In genomic region chr12:77450816-77451215, GRCm38 (mm10) we compare ENCODE assay signal across 21 mouse cellular contexts.
A peak's percentile ranks its signal among the peaks of the same experiment; 100 is the strongest.
DNase-seq lines count a peak whose midpoint lies in the region.
"Had no signal": no experiment of that assay in that cellular context is flagged by ENCODE, and none has a peak within 500 bp of the region (broad histone marks: within the 10 kb centered on the region; RNA-seq: fewer than 3 reads in every experiment).

No protein-coding gene starts in this region.

- no peaks in the 10 kb centered on the region for H3K27me3 ChIP-seq in limb, embryonic 10.5 days (ENCODE audit: low read depth, poor library complexity, severe bottlenecking)
- H3K27me3 ChIP-seq: embryonic facial prominence, embryonic 12.5 days; embryonic facial prominence, embryonic 15.5 days; hindbrain, embryonic 12.5 days; hindbrain, embryonic 15.5 days had no signal

- H3K4me1 ChIP-seq in limb, embryonic 10.5 days: no peaks in the 10 kb centered on the region
- H3K4me1 ChIP-seq: embryonic facial prominence, embryonic 12.5 days; embryonic facial prominence, embryonic 15.5 days; hindbrain, embryonic 12.5 days; hindbrain, embryonic 15.5 days had no signal

- no peaks in the 10 kb centered on the region for H3K36me3 ChIP-seq in limb, embryonic 10.5 days
- H3K36me3 ChIP-seq: embryonic facial prominence, embryonic 12.5 days; embryonic facial prominence, embryonic 15.5 days; hindbrain, embryonic 12.5 days; hindbrain, embryonic 15.5 days had no signal

- no peak overlapping the region for H3K4me3 ChIP-seq in limb, embryonic 10.5 days
- H3K4me3 ChIP-seq: embryonic facial prominence, embryonic 12.5 days; embryonic facial prominence, embryonic 15.5 days; gastrocnemius, adult 2 months; hindbrain, embryonic 12.5 days; hindbrain, embryonic 15.5 days had no signal

- no peak overlapping the region for H3K27ac ChIP-seq in limb, embryonic 10.5 days
- H3K27ac ChIP-seq: embryonic facial prominence, embryonic 12.5 days; embryonic facial prominence, embryonic 15.5 days; gastrocnemius, adult 2 months; hindbrain, embryonic 12.5 days; hindbrain, embryonic 15.5 days had no signal

- DNase-seq in naive thymus-derived CD4-positive, alpha-beta T cell, adult 2 months (ENCODE audit: low read depth): peak; percentile 24
- peak; percentile 82 for DNase-seq in thymus, postnatal 0 days (ENCODE audit: low spot score)
- peak; percentile 41 for DNase-seq in thymus, postnatal 25 days
- DNase-seq in cerebellum, postnatal 10 days: no peak
- no peak for DNase-seq in limb, embryonic 10.5 days (ENCODE audit: low spot score)
- DNase-seq in left cerebral cortex, adult 9 months (ENCODE audit: low spot score in 2 of 2): no peak
- DNase-seq: adrenal gland, adult 8-10 months; adrenal gland, postnatal 25 days; cerebellum, adult 11-12 months; cerebellum, adult 8-10 months; cerebellum, postnatal 14 days; forebrain, postnatal 0 days; gastrocnemius, adult 2 months; gastrocnemius, postnatal 14 days; heart, adult 11 months; heart, postnatal 10 days; heart, postnatal 4 days had no signal

- no peaks in the 10 kb centered on the region for H3K9me3 ChIP-seq in limb, embryonic 10.5 days (replicated peaks)
- H3K9me3 ChIP-seq: embryonic facial prominence, embryonic 12.5 days; embryonic facial prominence, embryonic 15.5 days; hindbrain, embryonic 12.5 days; hindbrain, embryonic 15.5 days had no signal

- whole genome bisulfite sequencing in limb, embryonic 10.5 days: 91% methylated on average over 2 of the region's 2 CpGs

Comparison
In these comparisons a context has a peak if more than half of its experiments do, and no peak if none do; other contexts are left out.
1. DNase-seq: peak in naive thymus-derived CD4-positive, alpha-beta T cell, adult 2 months (single experiment), thymus, postnatal 0 days (single experiment) and thymus, postnatal 25 days (single experiment); none in cerebellum, postnatal 10 days (0 of 2), limb, embryonic 10.5 days (single experiment) and left cerebral cortex, adult 9 months (0 of 2).